Mouse (Mus musculus): ENCODE measurements around the gene Fam81a.

Fam81a gene

GRCm38 (mm10) chr9:70108151-70108550 lies 34.2 kb downstream of the Fam81a start:
- no peak for DNase-seq

- DNase-seq = no peak
These were observed 36.8 kb downstream of the Fam81a start for GRCm38 (mm10) chr9:70105573-70105972.

GRCm38 (mm10) chr9:70103106-70103505 lies 39.3 kb downstream of the Fam81a start:
- DNase-seq = peak in 1 of 2 experiments; percentile 21

- DNase-seq = no peak
These were observed 44.8 kb downstream of the Fam81a start for GRCm38 (mm10) chr9:70097542-70097941.

- no peak for DNase-seq
These were observed 47.3 kb downstream of the Fam81a start for GRCm38 (mm10) chr9:70095016-70095415.

GRCm38 (mm10) chr9:70090541-70090940 lies 51.8 kb downstream of the Fam81a start:
- DNase-seq = peak; percentile 79 to 87

- no peak for DNase-seq
These were observed 53.6 kb downstream of the Fam81a start for GRCm38 (mm10) chr9:70088786-70089096.

- peak; percentile 64 to 70 for DNase-seq
These were observed 54.1 kb downstream of the Fam81a start for GRCm38 (mm10) chr9:70088041-70088785.

GRCm38 (mm10) chr9:70087379-70087778 lies 55.0 kb downstream of the Fam81a start:
- DNase-seq = no peak

GRCm38 (mm10) chr9:70086091-70086490 lies 56.3 kb downstream of the Fam81a start:
- DNase-seq = peak in 1 of 2 experiments; percentile 23

- peak; percentile 80 to 84 for DNase-seq
These were observed 58.3 kb downstream of the Fam81a start for GRCm38 (mm10) chr9:70084107-70084506.

GRCm38 (mm10) chr9:70082357-70083204 lies 59.8 kb downstream of the Fam81a start:
- no peak for DNase-seq

GRCm38 (mm10) chr9:70081767-70082166 lies 60.6 kb downstream of the Fam81a start:
- DNase-seq = no peak

- DNase-seq = no peak
These were observed 61.4 kb downstream of the Fam81a start for GRCm38 (mm10) chr9:70080976-70081375.

GRCm38 (mm10) chr9:70080027-70080800 lies 62.1 kb downstream of the Fam81a start:
- DNase-seq = no peak

GRCm38 (mm10) chr9:70078034-70078433 lies 64.3 kb downstream of the Fam81a start:
- DNase-seq = no peak

- DNase-seq = no peak
These were observed 65.2 kb downstream of the Fam81a start for GRCm38 (mm10) chr9:70077170-70077569.

- DNase-seq = no peak
These were observed 70.0 kb downstream of the Fam81a start for GRCm38 (mm10) chr9:70072387-70072786.

GRCm38 (mm10) chr9:70069961-70070435 lies 72.4 kb downstream of the Fam81a start:
- DNase-seq = peak; percentile 27 to 49

GRCm38 (mm10) chr9:70067497-70067896 lies 74.9 kb downstream of the Fam81a start:
- no peak for DNase-seq

GRCm38 (mm10) chr9:70062012-70062411 lies 80.3 kb downstream of the Fam81a start:
- no peak for DNase-seq

GRCm38 (mm10) chr9:70053411-70053810 lies 88.9 kb downstream of the Fam81a start:
- no peak for DNase-seq

GRCm38 (mm10) chr9:70052730-70053129 lies 89.6 kb downstream of the Fam81a start:
- DNase-seq = no peak

Data from cerebellum, postnatal 10 days (tissue).